Mouse (Mus musculus) urinary bladder, postnatal 36 days (tissue): ENCODE measurements at regions not wholly inside any gene's neighbourhood (a gene's known extent, or its start where the extent isn't known, plus 50 kb on each side); places are given as distances from the start of the nearest gene placed in this dataset.

ENCODE experiments used
- DNase-seq, 2 experiments: peaks; one replicate each; pipeline ENCODE4 v3.0.0; 2022; ENCODE audit warnings: low spot score in 2 of 2, mixed read lengths in 1 of 2

DNA sequence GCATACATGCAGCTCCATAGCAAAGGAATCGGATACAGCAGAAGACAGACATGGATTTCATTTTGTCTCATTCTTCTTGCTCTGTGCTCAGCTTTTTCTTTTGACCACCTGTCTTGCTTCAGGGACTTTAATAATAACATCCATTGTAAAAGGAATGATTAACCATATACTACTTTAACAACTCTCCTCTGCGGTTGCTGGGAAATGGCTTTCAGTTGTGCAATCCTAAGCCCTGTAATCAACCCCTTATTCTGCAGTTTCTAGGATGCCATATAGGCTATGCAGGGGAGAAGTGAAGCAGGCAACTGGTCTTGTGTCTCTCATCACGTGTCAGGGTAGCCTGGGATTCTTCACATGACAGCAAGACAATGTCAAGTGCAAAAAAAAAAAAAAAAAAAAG lies 135.8 kb upstream of the Igf1 start:
- DNase-seq = no peak

DNA sequence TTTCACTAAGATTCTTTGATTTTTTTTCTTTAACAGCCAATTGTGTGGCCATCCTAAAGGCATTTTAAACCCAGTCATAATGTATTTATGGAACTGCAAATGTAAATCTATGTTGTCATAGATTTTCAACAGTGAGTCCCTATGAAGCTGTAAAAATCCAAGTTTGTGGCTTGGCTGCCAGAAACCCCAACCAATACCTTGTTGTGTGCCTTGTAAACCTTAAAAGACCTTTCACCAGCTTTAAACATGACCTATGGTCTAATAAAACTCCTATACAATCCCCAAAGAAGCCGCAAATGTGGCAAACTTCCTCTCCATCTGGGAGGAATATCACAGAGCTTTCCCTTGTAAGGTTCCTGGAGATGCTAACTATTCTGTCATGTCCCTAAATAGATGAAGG lies 125.4 kb upstream of the Igf1 start:
- DNase-seq = no peak

DNA sequence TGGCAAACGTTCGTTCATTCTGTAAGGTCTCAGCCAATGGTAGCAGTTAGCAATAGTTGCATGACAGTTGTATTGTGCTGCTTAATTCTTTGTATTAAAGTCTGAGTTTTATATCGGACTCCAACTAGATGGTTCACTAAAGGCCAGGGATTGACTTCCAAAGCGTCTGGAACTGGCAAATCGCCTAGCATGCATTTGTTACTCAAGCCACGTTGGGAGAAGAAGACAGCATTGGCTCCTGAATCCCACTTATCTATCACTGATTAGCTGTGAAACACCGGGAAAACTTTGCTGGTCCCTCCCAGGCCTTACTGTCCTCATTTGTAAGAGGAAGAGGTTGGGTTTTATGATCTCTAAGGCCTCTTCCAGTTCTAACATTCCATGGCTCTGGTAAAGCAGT lies 124.8 kb upstream of the Igf1 start:
- peak in 1 of 2 experiments; percentile 5 for DNase-seq

DNA sequence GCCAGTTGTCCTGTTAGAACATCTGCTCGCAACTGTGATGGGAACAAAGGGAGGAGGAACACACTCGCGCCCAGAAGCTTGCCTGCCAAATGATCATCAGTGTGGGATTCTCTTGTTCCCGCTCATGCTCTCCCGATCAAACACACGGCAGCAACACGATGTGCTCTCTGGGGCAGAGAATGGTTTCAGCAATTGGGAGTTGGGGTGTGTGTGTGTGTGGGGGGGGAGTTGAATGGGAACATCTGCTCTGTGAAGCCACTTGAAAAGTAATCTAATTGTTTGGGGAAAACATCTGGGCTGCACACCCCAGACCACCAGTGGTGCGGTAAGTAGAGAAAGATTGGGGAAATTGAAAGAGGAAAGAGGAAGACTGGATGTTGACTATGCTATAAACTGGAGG lies 117.7 kb upstream of the Igf1 start:
- peak in 1 of 2 experiments; percentile 14 for DNase-seq

DNA sequence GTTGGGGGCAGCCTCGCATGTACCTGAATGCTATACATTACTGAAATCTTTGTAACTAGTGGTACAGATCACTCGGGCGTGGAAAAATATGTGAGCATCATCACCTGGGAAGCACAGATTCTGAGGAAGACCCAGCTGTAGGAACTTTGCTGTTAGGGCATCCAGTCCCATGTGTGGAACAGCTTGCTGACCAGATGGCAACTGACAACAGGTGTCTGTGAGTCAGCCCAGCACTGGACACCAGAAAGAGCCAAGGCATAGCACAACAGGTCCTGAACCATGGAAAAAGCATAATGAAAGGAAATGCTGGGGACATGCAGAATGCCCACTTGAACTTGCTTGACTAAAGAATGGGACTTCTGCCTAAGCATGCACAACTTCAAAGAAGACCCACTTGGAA lies 115.3 kb upstream of the Igf1 start:
- no peak for DNase-seq

DNA sequence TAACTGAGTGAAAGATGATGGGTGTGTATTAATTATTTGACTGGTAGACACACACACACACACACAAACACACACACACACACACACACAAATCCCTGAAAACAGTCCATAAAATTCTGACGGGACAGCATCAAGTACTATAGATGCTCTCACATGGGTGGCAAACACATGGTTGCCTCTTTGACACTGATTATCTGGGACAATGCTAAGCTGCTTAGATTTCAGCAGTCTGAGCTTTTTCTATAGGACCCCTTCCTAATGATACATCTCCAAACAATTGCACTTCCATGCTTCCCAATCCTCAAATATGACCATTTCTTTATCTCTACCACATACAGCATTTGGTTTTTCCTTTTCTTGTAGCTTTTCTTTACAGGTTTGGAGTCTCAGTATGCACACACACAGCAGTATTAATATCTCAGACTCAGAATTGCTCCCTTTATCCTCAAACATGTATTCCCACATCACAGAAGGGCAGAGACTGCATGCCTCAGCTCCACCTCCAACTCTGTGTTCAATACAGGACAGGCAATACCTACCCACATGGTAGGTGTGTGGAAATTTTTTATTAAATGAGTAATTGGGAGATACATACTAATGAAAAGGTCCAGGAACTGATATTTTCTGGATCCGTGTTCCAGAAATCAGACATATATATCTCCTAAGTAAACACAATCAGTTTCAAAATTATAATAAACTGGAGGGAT lies 110.1 kb upstream of the Igf1 start:
- no peak for DNase-seq

DNA sequence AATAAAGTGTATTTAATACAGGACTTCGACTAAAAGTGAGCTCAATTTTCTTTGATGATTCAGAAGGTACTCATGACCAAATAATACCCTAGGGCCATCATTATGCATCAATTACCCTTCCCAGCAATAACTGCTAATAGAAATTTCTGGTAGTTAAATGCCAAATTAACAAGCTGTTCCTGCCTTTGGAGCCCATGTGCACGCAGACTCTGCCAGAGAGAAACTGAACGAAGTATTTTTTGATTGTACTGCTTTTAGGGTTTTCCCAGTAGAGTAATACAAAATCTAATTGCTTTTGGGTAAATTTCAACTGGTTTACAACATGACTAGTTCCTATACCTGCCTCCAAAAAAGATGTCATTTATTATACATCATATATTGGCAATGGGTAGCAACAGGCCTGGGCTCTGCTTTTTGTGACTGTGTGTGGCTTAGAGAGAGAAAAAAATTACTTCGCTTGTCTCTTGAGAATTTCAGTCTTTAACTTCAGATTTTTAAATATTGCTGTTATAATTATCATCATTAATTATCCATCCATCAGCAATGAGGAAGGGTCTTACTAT lies 109.4 kb upstream of the Igf1 start:
- DNase-seq = no peak

DNA sequence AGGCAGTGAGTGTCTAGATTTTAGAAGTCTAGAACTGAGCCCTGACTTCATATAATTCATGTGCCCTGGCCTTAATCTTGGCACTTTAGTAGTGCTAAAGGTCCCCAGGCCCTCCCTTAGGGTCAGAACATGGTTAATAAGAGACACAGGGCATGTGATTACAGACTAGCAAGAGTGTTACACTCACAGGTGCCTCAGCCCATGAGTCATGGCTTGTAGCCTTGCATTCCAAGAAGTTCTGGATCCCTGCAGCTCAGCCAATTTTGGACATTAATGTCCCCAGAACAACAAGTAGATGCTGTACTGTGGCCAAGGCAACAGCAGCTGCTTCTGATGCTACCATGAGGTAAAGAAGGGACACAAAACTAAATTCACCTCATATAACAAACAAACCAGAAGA lies 107.7 kb upstream of the Igf1 start:
- DNase-seq = no peak

DNA sequence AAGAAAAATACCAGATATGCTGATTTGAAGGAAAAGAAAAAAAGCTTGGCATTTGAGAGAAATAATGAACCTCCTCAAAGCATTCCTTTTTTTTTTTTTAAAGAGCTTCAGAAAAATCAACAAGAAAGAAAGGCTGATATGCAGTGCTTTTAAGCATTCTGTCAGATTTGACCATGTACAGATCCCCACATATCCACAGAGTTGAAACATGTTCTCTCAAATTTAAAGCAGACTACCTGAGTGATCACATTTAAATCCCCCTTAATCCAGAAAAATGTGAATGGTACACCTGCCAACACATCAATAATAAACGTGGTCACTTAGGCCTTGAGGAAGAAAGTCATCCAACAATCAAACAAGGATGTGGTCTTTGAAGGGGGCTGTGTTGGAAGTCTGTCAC lies 107.1 kb upstream of the Igf1 start:
- DNase-seq = no peak

DNA sequence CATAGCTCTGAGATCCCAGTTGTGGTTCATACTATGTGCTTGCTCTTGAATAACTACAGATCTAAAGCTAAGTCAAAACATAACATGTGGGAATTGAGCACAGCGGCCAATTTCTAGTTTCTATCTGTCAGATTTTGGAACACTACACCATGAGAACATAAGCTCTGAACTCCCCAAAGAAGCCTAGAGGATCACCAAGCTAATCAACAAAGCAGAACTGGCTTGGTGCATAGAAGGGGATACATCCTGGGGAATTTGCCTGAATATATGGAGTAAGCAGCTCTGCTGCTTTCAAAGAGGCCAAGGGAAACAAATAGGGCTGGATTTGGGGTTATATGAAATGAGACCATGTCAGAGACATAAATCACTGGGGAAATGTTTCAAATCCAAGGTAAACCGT lies 105.9 kb upstream of the Igf1 start:
- DNase-seq = no peak

DNA sequence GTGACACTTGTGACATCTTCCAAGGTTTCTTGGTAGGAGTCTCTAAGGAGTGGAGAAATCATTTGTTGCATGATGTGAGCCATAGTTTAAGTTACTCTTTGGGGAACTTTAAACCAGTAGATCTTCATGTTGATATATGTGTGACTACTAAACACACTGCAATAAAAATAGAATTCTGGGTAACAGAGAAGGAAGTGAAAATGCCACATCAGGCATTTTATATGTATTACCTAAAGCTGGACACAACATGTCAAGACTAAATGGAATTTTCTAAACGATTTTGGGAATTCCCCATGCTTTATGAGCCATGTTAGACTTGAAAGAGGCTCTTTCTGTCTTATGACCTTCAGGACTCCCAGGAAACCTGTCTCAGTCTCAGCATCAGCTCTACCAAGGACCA lies 104.6 kb upstream of the Igf1 start:
- no peak for DNase-seq

DNA sequence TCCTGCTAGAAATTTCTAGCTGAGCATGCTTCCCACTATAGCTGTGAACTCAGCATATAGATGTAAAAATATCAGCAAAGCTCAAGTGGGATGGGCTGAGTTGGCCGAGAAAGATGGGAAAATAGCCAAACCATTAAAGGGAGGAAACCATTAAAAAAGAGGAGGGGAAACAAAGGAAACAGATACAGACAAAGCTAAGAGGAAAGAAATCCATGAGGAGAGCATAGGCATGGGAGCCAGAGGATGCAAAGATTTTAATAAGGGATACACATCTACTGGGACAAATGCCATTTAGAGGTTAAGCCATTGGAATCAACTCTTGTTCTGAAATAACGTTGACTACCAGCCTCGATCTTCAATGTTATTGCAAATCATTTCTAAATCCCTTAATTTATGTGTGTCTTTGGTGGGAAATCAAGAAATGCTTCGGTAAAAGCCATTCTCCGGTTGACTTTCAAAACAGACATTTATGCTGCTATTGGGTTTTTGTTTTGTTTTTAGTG lies 96.5 kb upstream of the Igf1 start:
- no peak for DNase-seq

DNA sequence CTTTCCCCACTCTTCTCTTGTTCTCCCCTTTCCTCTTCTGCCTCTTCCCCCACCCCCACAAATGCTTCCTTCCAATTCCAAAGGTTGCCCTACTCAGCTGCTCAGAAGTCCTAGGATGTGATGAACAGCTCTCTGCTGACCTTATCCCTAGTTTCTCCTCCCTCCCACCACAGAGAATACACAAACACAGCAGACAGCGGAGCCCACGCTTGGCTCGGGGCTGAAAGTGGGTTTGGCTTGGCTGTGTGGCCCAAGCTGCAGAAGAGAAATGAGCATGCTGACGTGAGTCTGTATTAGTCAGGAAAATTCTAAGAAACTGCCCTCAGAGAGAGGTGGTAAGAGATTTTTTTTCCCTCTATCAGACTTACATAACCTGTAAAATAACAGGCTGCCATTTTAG lies 70.5 kb upstream of the Igf1 start:
- DNase-seq = peak; percentile 23 to 74

DNA sequence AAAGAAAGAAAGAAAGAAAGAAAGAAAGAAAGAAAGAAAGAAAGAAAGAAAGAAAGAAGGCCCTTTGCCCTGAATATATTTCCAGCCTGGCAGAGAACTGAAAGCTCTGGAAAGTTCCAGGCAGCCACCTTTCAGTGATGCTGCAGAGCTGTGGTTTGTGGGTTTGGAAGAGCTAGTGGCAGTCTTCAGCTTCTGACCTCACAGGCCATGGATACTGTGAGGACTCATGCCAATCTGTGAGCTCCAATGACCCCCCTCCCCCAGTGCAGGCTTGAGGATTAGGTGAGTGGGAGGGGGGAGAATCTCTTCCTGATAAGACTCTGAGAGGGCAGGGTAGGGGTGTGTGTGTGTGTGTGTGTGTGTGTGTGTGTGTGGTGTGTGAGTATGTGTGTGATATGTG lies 65.7 kb upstream of the Igf1 start:
- no peak for DNase-seq

DNA sequence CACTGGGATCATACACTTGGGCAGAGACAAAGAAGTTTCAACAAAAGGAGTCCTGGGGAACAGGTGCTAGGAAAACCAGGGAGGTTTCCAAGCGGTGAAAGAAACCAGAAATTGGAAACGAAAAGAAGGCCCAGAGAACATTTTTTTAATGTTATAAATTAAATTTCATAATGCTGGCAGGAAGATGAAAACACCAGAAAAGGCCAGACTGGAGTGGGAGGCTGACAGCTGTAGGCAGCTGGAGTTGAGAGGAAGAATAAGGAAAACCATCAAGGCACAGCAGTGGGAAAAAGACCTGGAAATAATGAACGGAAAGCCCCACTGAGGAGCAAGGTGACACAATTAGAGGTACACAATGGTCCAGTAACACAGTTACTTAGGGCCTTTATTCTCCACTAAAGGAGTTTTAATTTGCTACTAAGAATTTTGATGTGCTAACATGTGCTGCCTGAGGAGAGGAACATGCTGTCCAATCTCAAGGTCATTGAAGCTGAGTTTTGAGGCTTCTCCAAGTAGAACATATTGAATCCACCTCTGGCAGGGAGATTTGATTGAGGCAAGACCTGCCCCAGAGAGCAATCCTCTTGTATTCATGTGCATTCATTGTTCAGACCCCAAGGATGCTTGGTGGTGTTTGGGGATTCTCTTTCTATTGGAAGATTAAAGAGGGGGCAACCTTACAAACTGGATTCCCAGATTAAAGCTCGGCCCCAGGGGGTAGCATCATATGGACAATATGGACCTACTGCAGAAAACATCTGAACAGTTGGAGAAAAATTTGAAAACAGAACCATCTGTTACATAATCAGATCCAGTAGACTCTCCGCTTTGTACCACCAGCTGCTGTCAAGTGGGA lies 53.9 kb upstream of the Igf1 start:
- no peak for DNase-seq

DNA sequence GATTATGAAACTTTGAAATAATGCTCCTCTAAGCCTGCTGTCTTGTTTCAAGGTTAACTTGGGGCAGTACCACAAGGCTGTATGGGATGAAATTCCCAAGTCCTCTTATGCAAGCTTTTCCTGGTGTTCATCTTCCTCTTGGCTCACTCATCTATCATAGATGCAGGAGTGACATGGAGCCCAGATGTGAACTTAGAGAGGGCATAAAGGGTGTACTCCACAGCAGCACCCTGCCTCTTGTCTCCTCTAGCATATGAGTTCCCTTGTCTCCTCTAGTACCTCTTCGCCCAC lies 53.3 kb upstream of the Igf1 start:
- no peak for DNase-seq
